Mouse (Mus musculus) heart, embryonic 11.5 days (tissue): Measurements from ENCODE around the gene Plppr1. TPM values are rescaled to one million over a fixed set of nuclear protein-coding genes. Genes with fewer than 3 reads are reported as not detected.
"Not testable (repeated sequence)": the region's sequence is repeated elsewhere in the genome, so short reads cannot be mapped to it uniquely, and the experiment has no call there.

Source experiments
- ATAC-seq: fragments of 200-750 bp; cut with Nextera tagmentation; replicated peaks from 2 replicates; pipeline ENCODE4 v1.8.0; 2017; ENCODE audit warnings: moderate library complexity; ENCODE audit not compliant: insufficient number of reproducible peaks, low FRiP score, low TSS enrichment
- H3K27ac ChIP-seq: fragments of 300-500 bp; sonication (generic); 2 replicates; pipeline ENCODE4 v1.5.1; 2014; ENCODE audit warnings: mild to moderate bottlenecking, low read depth, low read length
- H3K27me3 ChIP-seq: fragments of 300-500 bp; sonication (generic); 2 replicates; pipeline ENCODE4 v1.6.1; 2014; ENCODE audit warnings: mild to moderate bottlenecking, low read length, mixed read lengths; ENCODE audit not compliant: control insufficient read depth, insufficient read depth
- H3K36me3 ChIP-seq: fragments of 300-500 bp; sonication (generic); 2 replicates; pipeline ENCODE4 v1.6.1; 2014; ENCODE audit warnings: mild to moderate bottlenecking, low read length, moderate library complexity, mixed read lengths; ENCODE audit not compliant: control insufficient read depth, insufficient read depth
- H3K4me1 ChIP-seq: fragments of 300-500 bp; sonication (generic); 2 replicates; pipeline ENCODE4 v1.6.1; 2014; ENCODE audit warnings: low read length; ENCODE audit not compliant: control insufficient read depth, insufficient read depth
- H3K4me2 ChIP-seq: fragments of 300-500 bp; sonication (generic); 2 replicates; pipeline ENCODE4 v1.6.1; 2014; ENCODE audit warnings: mild to moderate bottlenecking, moderate library complexity
- H3K4me3 ChIP-seq: fragments of 300-500 bp; sonication (generic); 2 replicates; pipeline ENCODE4 v1.5.1; 2014; ENCODE audit warnings: low read depth, low read length
- H3K9ac ChIP-seq: fragments of 300-500 bp; sonication (generic); 2 replicates; pipeline ENCODE4 v1.6.1; 2014; ENCODE audit warnings: mild to moderate bottlenecking, low read depth, low read length, moderate library complexity
- H3K9me3 ChIP-seq: fragments of 300-500 bp; sonication (generic); replicated peaks from 2 replicates; pipeline ENCODE4 v1.6.1; 2016; ENCODE audit warnings: low read length; ENCODE audit not compliant: control insufficient read depth
- WGBS: fragments of 180-500 bp; shearing (Covaris S2); extraction: QIAGEN DNeasy Blood & Tissue Kit; methylation state at CpG from one replicate; pipeline ENCODE4 v1.1.7; 2014; ENCODE audit not compliant: insufficient replicate concordance; 5-methylcytosine and 5-hydroxymethylcytosine counted together
- polyA plus RNA-seq: library from polyadenylated mRNA; unstranded; fragments of >200 nt; fragmentation: Nextera tagmentation; extraction: Ambion mirVana; gene quantifications from 2 replicates; pipeline ENCODE4 v1.2.1, GENCODE M21; 2014

The Plppr1 gene
- polyA plus RNA-seq, 1 experiment from 2014 or later: 1.9 TPM

- not testable (repeated sequence) for H3K4me1 ChIP-seq, H3K27ac ChIP-seq, H3K9ac ChIP-seq, ATAC-seq, H3K27me3 ChIP-seq, H3K36me3 ChIP-seq, H3K4me3 ChIP-seq, H3K4me2 ChIP-seq, H3K9me3 ChIP-seq
- 58% methylated on average over 3 of the region's 3 CpGs for WGBS
Measured at GRCm38 (mm10) chr4:49340091-49340490, 281.0 kb downstream of the Plppr1 start.

GRCm38 (mm10) chr4:49348001-49348400 is 288.9 kb downstream of the Plppr1 start:
- not testable (repeated sequence) for H3K9me3 ChIP-seq, H3K4me1 ChIP-seq, H3K4me2 ChIP-seq, H3K36me3 ChIP-seq, H3K9ac ChIP-seq, H3K4me3 ChIP-seq, H3K27ac ChIP-seq, ATAC-seq, H3K27me3 ChIP-seq
- WGBS: 67% methylated on average over 1 of the region's 1 CpGs

GRCm38 (mm10) chr4:49348677-49349076 is 289.6 kb downstream of the Plppr1 start:
- WGBS: 71% methylated on average over 2 of the region's 2 CpGs
- Histone ChIP-seq H3K27ac (no peak overlapping the region), H3K9ac (no peak overlapping the region), H3K9me3 (no peaks in the 10 kb centered on the region), H3K27me3 (no peaks in the 10 kb centered on the region), H3K4me1 (no peaks in the 10 kb centered on the region), H3K4me3 (no peak overlapping the region), H3K36me3 (no peaks in the 10 kb centered on the region), H3K4me2 (no peak overlapping the region)
- ATAC-seq: no peak

- ATAC-seq: no peak
- Histone ChIP-seq H3K27me3 (no peaks in the 10 kb centered on the region), H3K4me3 (no peak overlapping the region), H3K4me1 (no peaks in the 10 kb centered on the region), H3K9me3 (no peaks in the 10 kb centered on the region), H3K9ac (no peak overlapping the region), H3K36me3 (no peaks in the 10 kb centered on the region), H3K27ac (no peak overlapping the region), H3K4me2 (no peak overlapping the region)
- 82% methylated on average over 4 of the region's 4 CpGs for WGBS
Measured at GRCm38 (mm10) chr4:49350470-49350869, 291.4 kb downstream of the Plppr1 start.

GRCm38 (mm10) chr4:49357097-49357496 is 298.0 kb downstream of the Plppr1 start:
- Histone ChIP-seq H3K4me1 (no peaks in the 10 kb centered on the region), H3K4me2 (no peak overlapping the region), H3K9ac (no peak overlapping the region), H3K27ac (no peak overlapping the region), H3K27me3 (no peaks in the 10 kb centered on the region), H3K4me3 (no peak overlapping the region), H3K9me3 (no peaks in the 10 kb centered on the region), H3K36me3 (no peaks in the 10 kb centered on the region)
- ATAC-seq: no peak
- 71% methylated on average over 2 of the region's 2 CpGs for WGBS

GRCm38 (mm10) chr4:49368046-49368445 is 309.0 kb downstream of the Plppr1 start:
- H3K9me3 ChIP-seq: peaks cover 11% of the 10 kb centered on the region
- not testable (repeated sequence) for H3K4me2 ChIP-seq, H3K27me3 ChIP-seq, H3K36me3 ChIP-seq, H3K9ac ChIP-seq, H3K4me1 ChIP-seq, H3K27ac ChIP-seq, ATAC-seq, H3K4me3 ChIP-seq
- 87% methylated on average over 3 of the region's 3 CpGs for WGBS

- ATAC-seq, H3K4me2 ChIP-seq, H3K27ac ChIP-seq, H3K27me3 ChIP-seq, H3K36me3 ChIP-seq, H3K9ac ChIP-seq, H3K4me1 ChIP-seq, H3K4me3 ChIP-seq, H3K9me3 ChIP-seq: not testable (repeated sequence)
- 74% methylated on average over 2 of the region's 2 CpGs for WGBS
Measured at GRCm38 (mm10) chr4:49383576-49384318, 324.7 kb downstream of the Plppr1 start.

- WGBS: 37% methylated on average over 2 of the region's 2 CpGs
- no peaks in the 10 kb centered on the region for H3K36me3 ChIP-seq
- H3K4me1 ChIP-seq: no peaks in the 10 kb centered on the region
- ATAC-seq: no peak
- H3K27ac ChIP-seq: no peak overlapping the region
- H3K9ac ChIP-seq: no peak overlapping the region
- no peaks in the 10 kb centered on the region for H3K9me3 ChIP-seq
- no peak overlapping the region for H3K4me3 ChIP-seq
- H3K4me2 ChIP-seq: no peak overlapping the region
- H3K27me3 ChIP-seq: no peaks in the 10 kb centered on the region
Measured at GRCm38 (mm10) chr4:49386873-49387272, 327.8 kb downstream of the Plppr1 start.
